Mouse (Mus musculus) liver, embryonic 14.5 days (tissue): ENCODE measurements around the gene Fkbp8. TPM values are rescaled to one million over a fixed set of nuclear protein-coding genes. Genes with fewer than 3 reads are reported as not detected.

Source experiments
- ATAC-seq: fragments of 200-750 bp; cut with Nextera tagmentation; 2 replicates; pipeline ENCODE4 v1.8.0; 2017; ENCODE audit warnings: moderate number of reproducible peaks, mild to moderate bottlenecking, moderate library complexity; ENCODE audit not compliant: insufficient read depth
- DNase-seq, 3 experiments: peaks; one replicate each; pipeline ENCODE4 v3.0.0-alpha.2; 2012 to 2013; ENCODE audit warnings: low read depth in 3 of 3, low spot score in 3 of 3
- H3K27ac ChIP-seq: fragments of 300-500 bp; sonication (generic); 2 replicates; pipeline ENCODE4 v1.5.1; 2014; ENCODE audit warnings: moderate library complexity, mild to moderate bottlenecking, control low read depth, inconsistent platforms
- H3K27me3 ChIP-seq: fragments of 300-500 bp; sonication (generic); 2 replicates; pipeline ENCODE4 v1.6.1; 2014; ENCODE audit warnings: mild to moderate bottlenecking, low read length, moderate library complexity; ENCODE audit not compliant: control insufficient read depth, insufficient read depth
- H3K36me3 ChIP-seq: fragments of 300-500 bp; sonication (generic); replicated peaks from 2 replicates; pipeline ENCODE4 v1.6.1; 2014; ENCODE audit warnings: low read depth; ENCODE audit not compliant: control insufficient read depth, insufficient read depth
- H3K4me1 ChIP-seq, 2 experiments: fragments of 200-500 bp in 1 of 2; fragments of 300-500 bp in 1 of 2; sonication (generic) in 1 of 2; replicated peaks; 2 replicates each; pipeline ENCODE4 v1.6.1; 2012 to 2014; ENCODE audit warnings: antibody characterized with exemption in 1 of 2, inconsistent platforms in 1 of 2, low read length in 1 of 2; ENCODE audit not compliant: control insufficient read depth in 2 of 2, insufficient read depth in 2 of 2
- H3K4me2 ChIP-seq: fragments of 300-500 bp; sonication (generic); 2 replicates; pipeline ENCODE4 v1.6.1; 2014; ENCODE audit warnings: low read depth, mild to moderate bottlenecking, control low read depth, moderate library complexity
- H3K4me3 ChIP-seq, 2 experiments: fragments of 200-500 bp in 1 of 2; fragments of 300-500 bp in 1 of 2; sonication (generic) in 1 of 2; 2 replicates each; pipeline ENCODE4 v1.5.1; 2012 to 2014; ENCODE audit warnings: low read depth in 2 of 2, low read length in 2 of 2, mild to moderate bottlenecking in 2 of 2, control low read depth in 1 of 2, inconsistent platforms in 1 of 2, moderate library complexity in 1 of 2; ENCODE audit not compliant: insufficient read depth in 1 of 2
- H3K9ac ChIP-seq: fragments of 300-500 bp; sonication (generic); replicated peaks from 2 replicates; pipeline ENCODE4 v1.6.1; 2014; ENCODE audit warnings: mild to moderate bottlenecking, control low read depth, moderate library complexity
- H3K9me3 ChIP-seq: fragments of 300-500 bp; sonication (generic); 2 replicates; pipeline ENCODE4 v1.6.1; 2016; ENCODE audit warnings: low read length, mixed read lengths; ENCODE audit not compliant: control insufficient read depth
- CTCF ChIP-seq: IDR thresholded peaks from 2 replicates; pipeline ENCODE4 v1.5.1; 2016; ENCODE audit warnings: antibody characterized with exemption, low read depth, control low read depth
- EP300 ChIP-seq: IDR thresholded peaks from 2 replicates; pipeline ENCODE4 v1.6.1; 2016; ENCODE audit warnings: antibody characterized with exemption, low read depth
- WGBS: fragments of 180-500 bp; shearing (Covaris S2); extraction: QIAGEN DNeasy Blood & Tissue Kit; methylation state at CpG from one replicate; pipeline ENCODE4 v1.1.7; 2014; ENCODE audit not compliant: insufficient replicate concordance; 5-methylcytosine and 5-hydroxymethylcytosine counted together
- polyA plus RNA-seq, 2 experiments: library from polyadenylated mRNA; depleted of rRNA in 1 of 2; stranded (reverse) in 1 of 2; unstranded in 1 of 2; fragments of >200 nt; fragmentation: Nextera tagmentation in 1 of 2; extraction: Ambion mirVana in 1 of 2; gene quantifications; 2 replicates each; pipeline versions ENCODE4 v1.2.1 to v1.2.3; 2012 to 2014

Fkbp8 gene
- polyA plus RNA-seq, 2 experiments: 114 to 149 TPM

DNA sequence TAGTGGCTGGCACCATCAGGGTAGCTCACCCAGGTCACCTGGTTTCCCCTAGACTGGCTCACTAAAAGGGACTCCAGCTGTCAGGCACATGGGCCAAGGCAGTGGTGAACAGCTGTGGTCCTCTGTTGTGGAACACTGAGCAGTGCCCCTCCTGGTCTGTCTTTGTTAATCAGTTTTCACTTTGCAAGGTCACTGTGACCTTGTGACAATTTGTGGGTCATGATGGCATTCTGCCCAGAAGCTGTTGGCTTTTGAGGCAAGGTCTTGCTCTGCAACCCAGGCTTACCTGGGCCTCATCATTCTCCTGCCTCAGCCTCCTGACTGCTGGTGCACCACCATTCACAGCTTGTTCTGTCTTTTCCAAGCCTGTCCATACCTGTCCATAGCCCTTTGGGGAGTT lies 42.8 kb downstream of the Fkbp8 start:
- no peak overlapping the region for H3K4me2 ChIP-seq
- no peak for DNase-seq
- TF ChIP-seq EP300 (no peak), CTCF (no peak)
- H3K9me3 ChIP-seq: no peaks in the 10 kb centered on the region
- no peaks in the 10 kb centered on the region; the same call in 1 of the 2 replicates for H3K36me3 ChIP-seq
- no peak; the same call in 1 of the 2 replicates for ATAC-seq
- H3K27ac ChIP-seq: no peak overlapping the region
- H3K4me3 ChIP-seq: no peak overlapping the region
- no peak overlapping the region for H3K9ac ChIP-seq
- peaks cover 3 to 11% of the 10 kb centered on the region in 2 experiments; a peak in 3 of 4 replicates for H3K4me1 ChIP-seq
- H3K27me3 ChIP-seq: no peaks in the 10 kb centered on the region

DNA sequence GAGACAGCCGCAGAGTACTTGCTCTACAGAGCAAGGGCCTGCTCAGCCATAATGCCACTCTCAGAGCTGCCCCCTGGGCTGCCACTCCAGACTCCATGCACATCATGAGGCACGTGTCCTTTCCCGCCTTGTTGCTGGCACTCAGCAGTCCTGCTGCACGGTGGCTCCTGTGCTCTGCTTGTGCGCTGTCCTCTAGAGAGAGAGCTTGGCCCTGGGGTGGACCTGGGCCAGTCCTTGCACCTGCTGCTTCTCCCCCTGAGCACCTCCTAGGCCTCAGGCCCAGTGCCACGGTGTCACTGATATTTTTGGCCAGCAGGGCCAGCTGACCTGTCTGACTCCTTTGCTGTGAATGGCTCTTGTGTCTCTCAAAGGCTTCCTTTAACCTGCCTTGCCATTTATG lies 43.5 kb downstream of the Fkbp8 start:
- DNase-seq: no peak
- no peak overlapping the region for H3K4me3 ChIP-seq
- no peak overlapping the region for H3K27ac ChIP-seq
- no peak overlapping the region for H3K4me2 ChIP-seq
- H3K4me1 ChIP-seq: peaks cover 0 to 8% of the 10 kb centered on the region in 2 experiments; a peak in 2 of 4 replicates
- WGBS: 73% methylated on average over 6 of the region's 6 CpGs
- no peaks in the 10 kb centered on the region for H3K9me3 ChIP-seq
- no peak for ATAC-seq
- H3K36me3 ChIP-seq: no peaks in the 10 kb centered on the region; the same call in 1 of the 2 replicates
- no peak overlapping the region for H3K9ac ChIP-seq
- TF ChIP-seq CTCF (no peak), EP300 (no peak)
- no peaks in the 10 kb centered on the region for H3K27me3 ChIP-seq

DNA sequence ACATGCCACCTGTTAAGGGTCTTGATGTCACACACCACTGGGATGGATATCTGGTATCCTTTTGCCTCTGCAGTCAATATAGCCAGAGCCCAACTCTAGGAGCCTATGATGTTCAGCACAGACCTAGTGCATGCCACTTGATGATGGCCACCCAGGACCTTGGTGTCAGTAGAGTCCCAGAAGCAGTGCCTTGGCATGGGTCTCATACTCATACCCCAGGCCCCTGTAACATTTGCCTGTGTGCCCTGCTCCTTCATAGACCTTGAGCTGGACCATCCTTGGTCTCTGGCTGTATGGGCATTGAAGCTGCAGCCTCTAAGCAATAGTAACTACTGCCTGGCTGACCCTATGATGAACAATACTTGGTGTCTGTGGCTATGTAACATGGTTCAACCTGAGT lies 46.8 kb downstream of the Fkbp8 start:
- Histone ChIP-seq H3K4me1 (peaks cover 0 to 8% of the 10 kb centered on the region in 2 experiments; a peak in 2 of 4 replicates), H3K9me3 (no peaks in the 10 kb centered on the region), H3K36me3 (peaks cover 3% of the 10 kb centered on the region; the same call in 1 of the 2 replicates), H3K27me3 (no peaks in the 10 kb centered on the region), H3K4me3 (no peak overlapping the region), H3K4me2 (no peak overlapping the region), H3K9ac (no peak overlapping the region), H3K27ac (no peak overlapping the region)
- DNase-seq (no peak), ATAC-seq (no peak)
- TF ChIP-seq EP300 (no peak), CTCF (no peak)

DNA sequence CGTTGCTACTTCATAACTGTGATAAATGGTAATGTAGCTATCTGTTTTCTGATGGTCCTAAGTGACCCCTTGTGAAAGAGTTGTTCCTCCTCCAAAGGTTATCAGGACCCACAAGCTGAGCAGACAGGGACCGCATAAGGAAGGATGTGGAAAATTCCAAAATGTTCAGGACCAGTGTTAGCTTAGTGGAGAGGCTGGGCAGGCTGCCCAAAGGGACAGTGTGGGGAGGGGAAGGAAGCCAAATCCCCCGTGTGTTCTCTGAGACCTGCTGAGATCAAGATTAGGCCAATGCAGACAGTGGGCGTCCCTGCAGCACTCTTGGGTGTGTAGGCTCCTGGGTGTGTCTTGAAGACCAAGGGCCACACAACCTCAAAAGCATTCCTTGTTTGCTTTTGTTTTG lies 47.4 kb downstream of the Fkbp8 start:
- DNase-seq (no peak), ATAC-seq (no peak)
- Histone ChIP-seq H3K9me3 (no peaks in the 10 kb centered on the region), H3K27me3 (no peaks in the 10 kb centered on the region), H3K27ac (no peak overlapping the region), H3K4me2 (no peak overlapping the region), H3K4me1 (peaks cover 0 to 8% of the 10 kb centered on the region in 2 experiments; a peak in 2 of 4 replicates), H3K4me3 (no peak overlapping the region), H3K36me3 (peaks cover 4% of the 10 kb centered on the region; the same call in 1 of the 2 replicates), H3K9ac (no peak overlapping the region)
- 44% methylated on average over 4 of the region's 4 CpGs for WGBS
- TF ChIP-seq EP300 (no peak), CTCF (no peak)

DNA sequence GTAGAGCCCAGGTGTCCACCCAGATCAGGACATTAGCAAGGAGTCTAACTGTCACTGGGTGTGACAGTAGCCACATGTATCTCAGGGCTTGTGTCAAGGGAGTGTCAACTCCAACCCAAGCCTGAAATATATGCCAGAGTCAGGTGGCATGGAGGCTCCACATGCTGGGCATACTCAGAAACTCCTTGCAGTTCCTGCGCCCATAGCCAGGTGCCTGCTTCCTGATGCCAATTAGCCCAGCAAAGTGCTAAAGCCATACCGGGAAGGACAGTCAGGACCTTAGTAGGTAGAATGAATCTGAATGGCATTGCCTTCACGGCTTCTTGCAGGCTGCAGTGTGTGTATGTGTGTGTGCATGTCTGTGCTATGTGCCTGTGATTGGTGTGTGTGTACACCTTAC lies 49.7 kb downstream of the Fkbp8 start:
- ATAC-seq (no peak), DNase-seq (no peak)
- no peaks in the 10 kb centered on the region for H3K9me3 ChIP-seq
- H3K4me3 ChIP-seq: no peak overlapping the region
- H3K27me3 ChIP-seq: no peaks in the 10 kb centered on the region
- no peak overlapping the region for H3K4me2 ChIP-seq
- no peak overlapping the region for H3K9ac ChIP-seq
- peaks cover 20% of the 10 kb centered on the region for H3K36me3 ChIP-seq
- no peak for TF ChIP-seq CTCF
- no peak for TF ChIP-seq EP300
- 75% methylated on average over 3 of the region's 3 CpGs for WGBS
- peaks cover 0 to 8% of the 10 kb centered on the region in 2 experiments; a peak in 2 of 4 replicates for H3K4me1 ChIP-seq
- H3K27ac ChIP-seq: no peak overlapping the region
